Mouse (Mus musculus) G1E (cell line): ENCODE results near the gene Ubald2. TPM values are rescaled to one million over a fixed set of nuclear protein-coding genes. Genes with fewer than 3 reads are reported as not detected.
A peak's percentile ranks its signal among the peaks of the same experiment; 100 is the strongest.
"Not testable (repeated sequence)": the region's sequence is repeated elsewhere in the genome, so short reads cannot be mapped to it uniquely, and the experiment has no call there.

Experiments
- ATAC-seq: 2 replicates; pipeline ENCODE4 v1.8.0; 2016; ENCODE audit warnings: mild to moderate bottlenecking; ENCODE audit not compliant: insufficient number of reproducible peaks, poor library complexity, low FRiP score, severe bottlenecking; ENCODE audit errors: extremely low read depth
- DNase-seq: peaks from one replicate; pipeline ENCODE4 v3.0.0; 2012; ENCODE audit warnings: low spot score
- H3K27me3 ChIP-seq: 2 replicates; pipeline ENCODE4 v1.6.1; 2012; ENCODE audit warnings: mild to moderate bottlenecking, low read length, inconsistent platforms; ENCODE audit not compliant: insufficient read depth
- H3K36me3 ChIP-seq: replicated peaks from 2 replicates; pipeline ENCODE3; 2012; ENCODE audit warnings: mild to moderate bottlenecking, inconsistent platforms
- H3K4me1 ChIP-seq: 2 replicates; pipeline ENCODE4 v1.6.1; 2012; ENCODE audit warnings: low read depth, low read length, inconsistent platforms, mixed read lengths; ENCODE audit not compliant: insufficient read depth
- H3K4me3 ChIP-seq: 2 replicates; pipeline ENCODE4 v1.5.1; 2012; ENCODE audit warnings: low read depth, mild to moderate bottlenecking, inconsistent platforms, low read length, moderate library complexity, mixed read lengths
- H3K9me3 ChIP-seq: replicated peaks from 2 replicates; pipeline ENCODE4 v1.6.1; 2012; ENCODE audit warnings: inconsistent platforms
- CTCF ChIP-seq: IDR thresholded peaks from 2 replicates; pipeline ENCODE4 v1.5.1; 2012; ENCODE audit warnings: low read depth, low read length, inconsistent platforms, mixed read lengths
- GATA1 ChIP-seq: IDR thresholded peaks from 2 replicates; pipeline ENCODE4 v1.6.1; 2012; ENCODE audit warnings: borderline replicate concordance, low read length, inconsistent platforms, mixed read lengths
- GATA2 ChIP-seq: IDR thresholded peaks from 2 replicates; pipeline ENCODE4 v1.6.1; 2012; ENCODE audit warnings: low read depth, low read length, inconsistent platforms, borderline replicate concordance
- POLR2AphosphoS5 ChIP-seq: IDR thresholded peaks from 2 replicates; pipeline ENCODE4 v1.6.1; 2012; ENCODE audit warnings: low read depth, low read length, inconsistent platforms; ENCODE audit not compliant: insufficient replicate concordance
- TAL1 ChIP-seq: conservative IDR thresholded peaks from 2 replicates; pipeline ENCODE4 v1.6.1; 2012; ENCODE audit warnings: low read depth, low read length, inconsistent platforms, mixed read lengths
- polyA plus RNA-seq: library from polyadenylated mRNA; stranded (reverse); fragments of >175 nt; gene quantifications from 2 replicates; pipeline ENCODE4 v1.2.3, GENCODE M21; 2012
- total RNA-seq, 2 experiments: library from RNA; stranded (forward) in 1 of 2; stranded (reverse) in 1 of 2; fragments of 200-1000 nt in 1 of 2; fragments of >200 nt in 1 of 2; fragmentation: Nextera tagmentation in 1 of 2; gene quantifications; 2 replicates each; pipeline ENCODE4 v1.2.3; 2014 to 2017

The Ubald2 gene
- total and polyA plus RNA-seq, 3 experiments: 114 to 1,104 (median 210) TPM

GRCm38 (mm10) chr11:116459786-116460185 is 25.9 kb downstream of the Ubald2 start:
- 0 out of 2 replicates have a peak, but pooled peaks cover 5% of the 10 kb centered on the region for H3K4me1 ChIP-seq
- no peak overlapping the region for H3K4me3 ChIP-seq
- H3K9me3 ChIP-seq: no peaks in the 10 kb centered on the region
- no peaks in the 10 kb centered on the region for H3K36me3 ChIP-seq
- DNase-seq (no peak), ATAC-seq (no peak)
- TF ChIP-seq POLR2AphosphoS5 (no peak), GATA1 (no peak), CTCF (no peak), GATA2 (no peak), TAL1 (no peak)
- peaks cover 67% of the 10 kb centered on the region for H3K27me3 ChIP-seq

- Histone ChIP-seq H3K4me1 (0 out of 2 replicates have a peak, but pooled peaks cover 3% of the 10 kb centered on the region), H3K27me3 (peaks cover 45% of the 10 kb centered on the region), H3K36me3 (no peaks in the 10 kb centered on the region), H3K9me3 (no peaks in the 10 kb centered on the region), H3K4me3 (no peak overlapping the region)
- ATAC-seq (no peak), DNase-seq (no peak)
- TF ChIP-seq GATA1 (no peak), POLR2AphosphoS5 (no peak), GATA2 (no peak), CTCF (no peak), TAL1 (no peak)
Observed at GRCm38 (mm10) chr11:116463338-116463737, 29.4 kb downstream of the Ubald2 start.

GRCm38 (mm10) chr11:116463833-116464232 is 29.9 kb downstream of the Ubald2 start:
- 0 out of 2 replicates have a peak, but pooled peaks cover 3% of the 10 kb centered on the region for H3K4me1 ChIP-seq
- H3K27me3 ChIP-seq: peaks cover 41% of the 10 kb centered on the region
- TF ChIP-seq CTCF: peak; percentile 58
- no peak for TF ChIP-seq POLR2AphosphoS5
- no peak for TF ChIP-seq GATA1
- TF ChIP-seq GATA2: no peak
- TF ChIP-seq TAL1: no peak
- H3K4me3 ChIP-seq: no peak overlapping the region
- H3K36me3 ChIP-seq: no peaks in the 10 kb centered on the region
- DNase-seq: peak; percentile 68
- ATAC-seq: no peak
- no peaks in the 10 kb centered on the region for H3K9me3 ChIP-seq

- DNase-seq (no peak), ATAC-seq (no peak)
- TF ChIP-seq TAL1: no peak
- TF ChIP-seq GATA2: no peak
- no peak for TF ChIP-seq GATA1
- Histone ChIP-seq H3K27me3 (peaks cover 28% of the 10 kb centered on the region), H3K4me1 (0 out of 2 replicates have a peak, but pooled peaks cover 3% of the 10 kb centered on the region), H3K4me3 (no peak within 1 kb of the TSS), H3K9me3 (no peaks in the 10 kb centered on the region), H3K36me3 (peaks cover 18% of the 10 kb centered on the region)
Observed at GRCm38 (mm10) chr11:116466141-116466540, 32.2 kb downstream of the Ubald2 start, which contains the start of gene Qrich2. Qrich2 (minus strand) TSS chr11:116466241.

- not testable (repeated sequence) for H3K4me3 ChIP-seq, ATAC-seq, H3K9me3 ChIP-seq, DNase-seq, H3K4me1 ChIP-seq
- Histone ChIP-seq H3K27me3 (peaks cover 13% of the 10 kb centered on the region; the same call in 1 of the 2 replicates), H3K36me3 (peaks cover 40% of the 10 kb centered on the region)
Observed at GRCm38 (mm10) chr11:116468338-116468737, 34.4 kb downstream of the Ubald2 start.

- no peak for TF ChIP-seq TAL1
- TF ChIP-seq GATA1: no peak
- TF ChIP-seq CTCF: no peak
- no peak for TF ChIP-seq GATA2
- no peak for TF ChIP-seq POLR2AphosphoS5
- peaks cover 11% of the 10 kb centered on the region; the same call in 1 of the 2 replicates for H3K27me3 ChIP-seq
- DNase-seq (no peak), ATAC-seq (no peak)
- no peaks in the 10 kb centered on the region for H3K4me1 ChIP-seq
- no peak overlapping the region for H3K4me3 ChIP-seq
- H3K9me3 ChIP-seq: no peaks in the 10 kb centered on the region
- peaks cover 58% of the 10 kb centered on the region for H3K36me3 ChIP-seq
Observed at GRCm38 (mm10) chr11:116470249-116470648, 36.4 kb downstream of the Ubald2 start.

- H3K9me3 ChIP-seq: no peaks in the 10 kb centered on the region
- H3K36me3 ChIP-seq: peaks cover 65% of the 10 kb centered on the region
- ATAC-seq (no peak), DNase-seq (no peak)
- TF ChIP-seq GATA2 (no peak), GATA1 (no peak), POLR2AphosphoS5 (no peak), TAL1 (no peak), CTCF (no peak)
- H3K4me3 ChIP-seq: no peak overlapping the region
- H3K27me3 ChIP-seq: peaks cover 5% of the 10 kb centered on the region; the same call in 1 of the 2 replicates
- no peaks in the 10 kb centered on the region for H3K4me1 ChIP-seq
Observed at GRCm38 (mm10) chr11:116470896-116471295, 37.0 kb downstream of the Ubald2 start.
